Comparison of ENCODE assay signal across 25 mouse cellular contexts in genomic region chr8:97477098-97477457, GRCm38 (mm10).
DNase-seq lines count a peak whose midpoint lies in the region; ATAC-seq and TF ChIP-seq lines count a peak whose summit lies in the region.
"Had no signal": no experiment of that assay in that cellular context is flagged by ENCODE, and none has a peak within 500 bp of the region (broad histone marks: within the 10 kb centered on the region; RNA-seq: fewer than 3 reads in every experiment).

No protein-coding gene starts in this region.

- no peak overlapping the region for H3K4me3 ChIP-seq in midbrain, embryonic 11.5 days (ENCODE audit: low read depth, low read length)
- H3K4me3 ChIP-seq in midbrain, embryonic 16.5 days (ENCODE audit: low read depth, low read length), result no peak overlapping the region
- H3K4me3 ChIP-seq in forebrain, embryonic 15.5 days, result no peak overlapping the region
- no peak overlapping the region for H3K4me3 ChIP-seq in midbrain, embryonic 14.5 days (replicated peaks; ENCODE audit: low read depth, low read length)
- H3K4me3 ChIP-seq in lung, postnatal 0 days (ENCODE audit: low read depth, low read length), result no peak overlapping the region
- H3K4me3 ChIP-seq: embryonic facial prominence, embryonic 15.5 days; layer of hippocampus, adult 2 months; lung, embryonic 15.5 days had no signal

- no peak for TF ChIP-seq CTCF in lung, postnatal 0 days (IDR thresholded peaks at IDR 0.05)

- no peak for TF ChIP-seq EP300 in lung, postnatal 0 days (IDR thresholded peaks at IDR 0.05)

- H3K27ac ChIP-seq in midbrain, embryonic 11.5 days (ENCODE audit: low read depth, low read length), result no peak overlapping the region
- H3K27ac ChIP-seq in midbrain, embryonic 16.5 days (ENCODE audit: low read length), result no peak overlapping the region
- H3K27ac ChIP-seq in forebrain, embryonic 15.5 days (replicated peaks), result peak overlapping the region; percentile 64; the same call in 1 of the 2 replicates
- H3K27ac ChIP-seq in midbrain, embryonic 14.5 days (replicated peaks; ENCODE audit: low read depth, low read length), result no peak overlapping the region; the same call in 1 of the 2 replicates
- no peak overlapping the region for H3K27ac ChIP-seq in lung, postnatal 0 days (ENCODE audit: low read length)
- H3K27ac ChIP-seq: embryonic facial prominence, embryonic 15.5 days; layer of hippocampus, adult 2 months; liver, embryonic 14.5 days; lung, embryonic 15.5 days; macrophage; stomach, postnatal 0 days had no signal

- WGBS in midbrain, embryonic 11.5 days, result 52% methylated on average over 2 of the region's 2 CpGs
- WGBS in midbrain, embryonic 16.5 days, result 57% methylated on average over 2 of the region's 2 CpGs
- 30% methylated on average over 2 of the region's 2 CpGs for WGBS in forebrain, embryonic 15.5 days
- WGBS in midbrain, embryonic 14.5 days, result 80% methylated on average over 2 of the region's 2 CpGs
- WGBS in lung, postnatal 0 days, result 53% methylated on average over 2 of the region's 2 CpGs

- no peak overlapping the region for H3K4me2 ChIP-seq in midbrain, embryonic 11.5 days
- no peak overlapping the region for H3K4me2 ChIP-seq in midbrain, embryonic 16.5 days (ENCODE audit: low read length)
- H3K4me2 ChIP-seq in forebrain, embryonic 15.5 days (replicated peaks), result no peak overlapping the region
- no peak overlapping the region for H3K4me2 ChIP-seq in midbrain, embryonic 14.5 days (ENCODE audit: low read length)
- no peak overlapping the region for H3K4me2 ChIP-seq in lung, postnatal 0 days (replicated peaks; ENCODE audit: low read depth, low read length)
- H3K4me2 ChIP-seq: embryonic facial prominence, embryonic 15.5 days; heart, embryonic 11.5 days; lung, embryonic 15.5 days had no signal

- H3K27me3 ChIP-seq in midbrain, embryonic 11.5 days (ENCODE audit: control insufficient read depth, insufficient read depth, low read length), result no peaks in the 10 kb centered on the region
- no peaks in the 10 kb centered on the region for H3K27me3 ChIP-seq in midbrain, embryonic 16.5 days (ENCODE audit: control insufficient read depth, insufficient read depth, low read depth, low read length)
- H3K27me3 ChIP-seq in forebrain, embryonic 15.5 days, result no peaks in the 10 kb centered on the region
- H3K27me3 ChIP-seq in midbrain, embryonic 14.5 days (ENCODE audit: control insufficient read depth, insufficient read depth, low read length), result no peaks in the 10 kb centered on the region
- H3K27me3 ChIP-seq in lung, postnatal 0 days (replicated peaks; ENCODE audit: insufficient read depth, low read length), result no peaks in the 10 kb centered on the region
- H3K27me3 ChIP-seq: CH12.LX; embryonic facial prominence, embryonic 15.5 days; lung, embryonic 15.5 days had no signal

- H3K9me3 ChIP-seq in midbrain, embryonic 11.5 days (ENCODE audit: control insufficient read depth, low read length), result no peaks in the 10 kb centered on the region
- H3K9me3 ChIP-seq in midbrain, embryonic 16.5 days (replicated peaks; ENCODE audit: control insufficient read depth, low read length, poor library complexity, severe bottlenecking), result no peaks in the 10 kb centered on the region
- H3K9me3 ChIP-seq in forebrain, embryonic 15.5 days, result no peaks in the 10 kb centered on the region
- no peaks in the 10 kb centered on the region for H3K9me3 ChIP-seq in midbrain, embryonic 14.5 days (ENCODE audit: control insufficient read depth, low read length)
- no peaks in the 10 kb centered on the region for H3K9me3 ChIP-seq in lung, postnatal 0 days (ENCODE audit: low read length)
- H3K9me3 ChIP-seq: embryonic facial prominence, embryonic 15.5 days; lung, embryonic 15.5 days had no signal

- no peaks in the 10 kb centered on the region for H3K36me3 ChIP-seq in midbrain, embryonic 11.5 days (ENCODE audit: control insufficient read depth, insufficient read depth, low read length)
- H3K36me3 ChIP-seq in midbrain, embryonic 16.5 days (ENCODE audit: control insufficient read depth, insufficient read depth, low read length), result no peaks in the 10 kb centered on the region
- no peaks in the 10 kb centered on the region for H3K36me3 ChIP-seq in forebrain, embryonic 15.5 days
- no peaks in the 10 kb centered on the region for H3K36me3 ChIP-seq in midbrain, embryonic 14.5 days (ENCODE audit: control insufficient read depth, insufficient read depth, low read length)
- no peaks in the 10 kb centered on the region for H3K36me3 ChIP-seq in lung, postnatal 0 days (ENCODE audit: insufficient read depth, low read length)
- H3K36me3 ChIP-seq: embryonic facial prominence, embryonic 15.5 days; lung, embryonic 15.5 days had no signal

- DNase-seq in midbrain, embryonic 11.5 days (ENCODE audit: low spot score, missing footprints), result no peak
- DNase-seq in brain, embryonic 18.5 days (ENCODE audit: low read depth, low spot score), result peak; percentile 30
- peak; percentile 67 for DNase-seq in midbrain, embryonic 14.5 days
- no peak for DNase-seq in adrenal gland, postnatal 4 days (ENCODE audit: low spot score in 2 of 2)
- no peak for DNase-seq in lung, postnatal 0 days (ENCODE audit: low spot score)
- no peak for DNase-seq in left cerebral cortex, adult 18-20 months (ENCODE audit: low spot score in 2 of 2)
- DNase-seq: adrenal gland, postnatal 25 days; cerebellum, postnatal 10 days; embryo, embryonic 11 days; heart, postnatal 10 days; kidney, adult 2 months; kidney, postnatal 14 days; layer of hippocampus, postnatal 36 days; right cerebral cortex, postnatal 4 days; thymus, postnatal 14 days had no signal

- ATAC-seq in midbrain, embryonic 11.5 days (ENCODE audit: low FRiP score), result 0 out of 2 replicates have a peak, but pooled peaks have one; percentile 30
- no peak for ATAC-seq in midbrain, embryonic 16.5 days
- peak; percentile 97 for ATAC-seq in forebrain, embryonic 15.5 days (replicated peaks)
- ATAC-seq in midbrain, embryonic 14.5 days (ENCODE audit: low FRiP score, low TSS enrichment), result peak; percentile 62; the same call in 1 of the 2 replicates
- no peak for ATAC-seq in lung, postnatal 0 days

- H3K4me1 ChIP-seq in midbrain, embryonic 11.5 days (ENCODE audit: control insufficient read depth, insufficient read depth, low read length), result no peaks in the 10 kb centered on the region; the same call in 1 of the 2 replicates
- H3K4me1 ChIP-seq in midbrain, embryonic 16.5 days (ENCODE audit: control insufficient read depth, insufficient read depth, low read length), result peaks cover 6% of the 10 kb centered on the region; the same call in 1 of the 2 replicates
- H3K4me1 ChIP-seq in forebrain, embryonic 15.5 days, result peaks cover 22% of the 10 kb centered on the region
- H3K4me1 ChIP-seq in midbrain, embryonic 14.5 days (ENCODE audit: control insufficient read depth, insufficient read depth, low read length), result peaks cover 13% of the 10 kb centered on the region
- no peaks in the 10 kb centered on the region for H3K4me1 ChIP-seq in lung, postnatal 0 days (ENCODE audit: insufficient read depth, low read depth, low read length)
- H3K4me1 ChIP-seq: embryonic facial prominence, embryonic 15.5 days; lung, embryonic 15.5 days had no signal

- no peak overlapping the region for H3K9ac ChIP-seq in midbrain, embryonic 11.5 days (ENCODE audit: low read length)
- no peak overlapping the region for H3K9ac ChIP-seq in midbrain, embryonic 16.5 days (ENCODE audit: low read depth, low read length)
- no peak overlapping the region for H3K9ac ChIP-seq in forebrain, embryonic 15.5 days (replicated peaks)
- H3K9ac ChIP-seq in midbrain, embryonic 14.5 days (replicated peaks; ENCODE audit: low read length), result no peak overlapping the region
- no peak overlapping the region for H3K9ac ChIP-seq in lung, postnatal 0 days (replicated peaks; ENCODE audit: low read depth)
- H3K9ac ChIP-seq: embryonic facial prominence, embryonic 15.5 days; liver, embryonic 14.5 days; lung, embryonic 15.5 days had no signal

Comparison
In these comparisons a context has a peak if more than half of its experiments do, and no peak if none do; other contexts are left out.
1. ATAC-seq: peak in midbrain, embryonic 11.5 days (single experiment), forebrain, embryonic 15.5 days (single experiment) and midbrain, embryonic 14.5 days (single experiment); none in midbrain, embryonic 16.5 days (single experiment) and lung, postnatal 0 days (single experiment).
2. DNase-seq: peak in brain, embryonic 18.5 days (single experiment) and midbrain, embryonic 14.5 days (single experiment); none in midbrain, embryonic 11.5 days (single experiment), adrenal gland, postnatal 4 days (0 of 2), lung, postnatal 0 days (single experiment) and left cerebral cortex, adult 18-20 months (0 of 2).